In the genomic region with DNA sequence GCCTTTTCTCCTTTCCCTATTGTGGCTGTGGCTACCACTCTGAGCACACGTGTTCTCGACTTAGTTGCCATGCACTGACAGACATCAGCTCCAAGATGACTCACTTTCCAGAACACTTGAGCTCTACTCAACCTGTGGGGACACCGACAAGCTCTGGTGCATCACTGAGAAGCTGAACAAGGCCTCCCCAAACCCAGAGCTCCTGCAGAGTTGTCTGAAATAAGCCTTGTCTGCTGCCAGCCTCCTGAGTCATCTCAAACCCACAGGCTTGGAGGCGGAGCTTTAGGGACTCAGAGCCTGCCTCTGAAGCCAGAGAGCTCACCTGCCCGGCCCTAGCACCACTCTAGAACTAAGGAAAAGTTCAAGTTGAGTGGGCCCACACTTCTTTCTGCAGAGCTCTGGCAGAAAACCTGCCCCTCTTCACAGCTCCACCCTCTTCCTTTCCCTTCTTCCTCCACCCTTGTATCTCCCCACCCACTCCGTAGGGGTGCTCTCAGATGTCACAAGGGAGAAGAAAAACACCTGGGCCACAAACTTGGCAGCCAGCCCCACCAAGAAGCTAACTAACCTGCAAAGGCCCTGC, we compare ENCODE assay signal across 8 mouse cellular contexts. TPM values are rescaled to one million over a fixed set of nuclear protein-coding genes. Genes with fewer than 3 reads are reported as not detected.
DNase-seq lines count a peak whose midpoint lies in the region; ATAC-seq and TF ChIP-seq lines count a peak whose summit lies in the region.

No protein-coding gene starts in this region.

- no peak for TF ChIP-seq POLR2A in ES-Bruce4 (IDR thresholded peaks at IDR 0.05; ENCODE audit: insufficient read depth, low read length)

- no peak for DNase-seq in heart, postnatal 10 days
- DNase-seq in left cerebral cortex, postnatal 25 days (ENCODE audit: low spot score in 2 of 2) = peak; percentile 47 to 90
- peak; percentile 67 for DNase-seq in stomach, postnatal 0 days (ENCODE audit: low spot score)
- DNase-seq in forebrain, postnatal 0 days = no peak
- DNase-seq in embryo, embryonic 11 days = no peak

- TF ChIP-seq CTCF in ES-Bruce4 (IDR thresholded peaks at IDR 0.05; ENCODE audit: low read depth, low read length) = no peak
- no peak for TF ChIP-seq CTCF in stomach, postnatal 0 days (IDR thresholded peaks at IDR 0.05; ENCODE audit: low read depth)
- no peak for TF ChIP-seq CTCF in forebrain, postnatal 0 days (IDR thresholded peaks at IDR 0.05; ENCODE audit: low read depth)

- H3K9me3 ChIP-seq in heart, embryonic 15.5 days (replicated peaks) = no peaks in the 10 kb centered on the region
- no peaks in the 10 kb centered on the region for H3K9me3 ChIP-seq in ES-Bruce4 (replicated peaks; ENCODE audit: control insufficient read depth, insufficient read depth, low read length, poor library complexity, severe bottlenecking)
- no peaks in the 10 kb centered on the region for H3K9me3 ChIP-seq in embryonic facial prominence, embryonic 13.5 days
- no peaks in the 10 kb centered on the region for H3K9me3 ChIP-seq in stomach, postnatal 0 days (ENCODE audit: control insufficient read depth, low read length)
- no peaks in the 10 kb centered on the region for H3K9me3 ChIP-seq in forebrain, postnatal 0 days (ENCODE audit: low read length)

- H3K27ac ChIP-seq in heart, embryonic 15.5 days = peak overlapping the region; percentile 5; the same call in 1 of the 2 replicates
- H3K27ac ChIP-seq in ES-Bruce4 (ENCODE audit: insufficient read depth, low read length) = peak overlapping the region; percentile 82
- H3K27ac ChIP-seq in embryonic facial prominence, embryonic 13.5 days = peak overlapping the region; percentile 65
- peak overlapping the region; percentile 88 for H3K27ac ChIP-seq in stomach, postnatal 0 days (replicated peaks)
- no peak overlapping the region for H3K27ac ChIP-seq in forebrain, postnatal 0 days (ENCODE audit: low read depth, low read length)

- intact Hi-C loops in heart, postnatal 10 days (cut with DNase I) = no loop called here
- intact Hi-C loops in left cerebral cortex, postnatal 25 days (cut with DNase I) = no loop called here

- H3K27me3 ChIP-seq in heart, embryonic 15.5 days = no peaks in the 10 kb centered on the region
- no peaks in the 10 kb centered on the region for H3K27me3 ChIP-seq in ES-Bruce4 (ENCODE audit: control insufficient read depth, insufficient read depth, low read length, poor library complexity, severe bottlenecking)
- no peaks in the 10 kb centered on the region for H3K27me3 ChIP-seq in embryonic facial prominence, embryonic 13.5 days
- H3K27me3 ChIP-seq in stomach, postnatal 0 days (ENCODE audit: control insufficient read depth, insufficient read depth, low read length) = no peaks in the 10 kb centered on the region
- H3K27me3 ChIP-seq in forebrain, postnatal 0 days (ENCODE audit: insufficient read depth, low read length) = no peaks in the 10 kb centered on the region

- no peaks in the 10 kb centered on the region for H3K36me3 ChIP-seq in heart, embryonic 15.5 days
- H3K36me3 ChIP-seq in ES-Bruce4 (ENCODE audit: control insufficient read depth, insufficient read depth, low read length, poor library complexity, severe bottlenecking) = no peaks in the 10 kb centered on the region
- H3K36me3 ChIP-seq in embryonic facial prominence, embryonic 13.5 days = peaks cover 4% of the 10 kb centered on the region; the same call in 1 of the 2 replicates
- H3K36me3 ChIP-seq in stomach, postnatal 0 days (ENCODE audit: control insufficient read depth, insufficient read depth, low read length) = no peaks in the 10 kb centered on the region
- H3K36me3 ChIP-seq in forebrain, postnatal 0 days (ENCODE audit: insufficient read depth) = 0 out of 2 replicates have a peak, but pooled peaks cover 2% of the 10 kb centered on the region

- peaks cover 23% of the 10 kb centered on the region for H3K4me1 ChIP-seq in heart, embryonic 15.5 days (replicated peaks)
- H3K4me1 ChIP-seq in ES-Bruce4 (ENCODE audit: control insufficient read depth, insufficient read depth, low read length) = peaks cover 11% of the 10 kb centered on the region
- H3K4me1 ChIP-seq in embryonic facial prominence, embryonic 13.5 days = peaks cover 23% of the 10 kb centered on the region
- no peaks in the 10 kb centered on the region for H3K4me1 ChIP-seq in stomach, postnatal 0 days (replicated peaks; ENCODE audit: control insufficient read depth, insufficient read depth)
- H3K4me1 ChIP-seq in forebrain, postnatal 0 days (ENCODE audit: insufficient read depth) = no peaks in the 10 kb centered on the region

- H3K4me2 ChIP-seq in heart, embryonic 15.5 days = no peak overlapping the region
- no peak overlapping the region for H3K4me2 ChIP-seq in embryonic facial prominence, embryonic 13.5 days
- no peak overlapping the region for H3K4me2 ChIP-seq in stomach, postnatal 0 days (replicated peaks; ENCODE audit: low read depth)
- no peak overlapping the region for H3K4me2 ChIP-seq in forebrain, postnatal 0 days (ENCODE audit: low read depth)

- 52% methylated on average over 6 of the region's 6 CpGs for WGBS in heart, embryonic 15.5 days
- WGBS in embryonic facial prominence, embryonic 13.5 days = 50% methylated on average over 6 of the region's 6 CpGs
- 42% methylated on average over 6 of the region's 6 CpGs for WGBS in stomach, postnatal 0 days
- WGBS in forebrain, postnatal 0 days = 60% methylated on average over 6 of the region's 6 CpGs

- no peak overlapping the region for H3K9ac ChIP-seq in heart, embryonic 15.5 days
- H3K9ac ChIP-seq in ES-Bruce4 (ENCODE audit: low read depth, poor library complexity, severe bottlenecking) = 0 out of 2 replicates have a peak overlapping the region, but pooled peaks have one; percentile 17
- no peak overlapping the region for H3K9ac ChIP-seq in embryonic facial prominence, embryonic 13.5 days
- H3K9ac ChIP-seq in stomach, postnatal 0 days (ENCODE audit: low read length) = no peak overlapping the region
- no peak overlapping the region for H3K9ac ChIP-seq in forebrain, postnatal 0 days

- H3K4me3 ChIP-seq in heart, embryonic 15.5 days = no peak overlapping the region
- no peak overlapping the region for H3K4me3 ChIP-seq in ES-Bruce4 (ENCODE audit: low read depth, low read length)
- H3K4me3 ChIP-seq in embryonic facial prominence, embryonic 13.5 days = no peak overlapping the region
- H3K4me3 ChIP-seq in stomach, postnatal 0 days (ENCODE audit: low read depth, low read length) = no peak overlapping the region
- no peak overlapping the region for H3K4me3 ChIP-seq in forebrain, postnatal 0 days (ENCODE audit: low read depth, low read length)

- TF ChIP-seq EP300 in ES-Bruce4 (IDR thresholded peaks at IDR 0.05; ENCODE audit: insufficient read depth, low read depth, low read length) = no peak
- no peak for TF ChIP-seq EP300 in stomach, postnatal 0 days (optimal IDR thresholded peaks at IDR 0.05)

- no peak for ATAC-seq in heart, embryonic 15.5 days (replicated peaks; ENCODE audit: insufficient number of reproducible peaks, insufficient read depth, low FRiP score, low read depth)
- ATAC-seq in embryonic facial prominence, embryonic 13.5 days (ENCODE audit: insufficient number of reproducible peaks, insufficient read depth, low FRiP score, low TSS enrichment, low read depth) = peak; percentile 75; the same call in 1 of the 2 replicates
- peak; percentile 81 for ATAC-seq in stomach, postnatal 0 days (ENCODE audit: low FRiP score, low TSS enrichment)
- ATAC-seq in forebrain, postnatal 0 days = no peak

RNA-seq across cellular contexts. Expression of gene Sorl1, which starts 15.6 kb away (rescaled TPM):
- polyA plus RNA-seq in heart, embryonic 15.5 days (2015; fragmentation: Nextera tagmentation; extraction: Ambion mirVana) = 2.3 and 4.8 TPM in 2 replicates
- 1 to 10 TPM; 7.5 to 8.2 TPM for total RNA-seq in heart, postnatal 10 days (2021)
- 17.6 and 21.4 TPM in 2 replicates for polyA plus RNA-seq in ES-Bruce4 (2011; ENCODE audit: insufficient read depth, insufficient read length, low read depth, missing spikeins)
- 6.6 and 8.2 TPM in 2 replicates for polyA plus RNA-seq in embryonic facial prominence, embryonic 13.5 days (2015; fragmentation: Nextera tagmentation; extraction: Ambion mirVana)
- total RNA-seq in left cerebral cortex, postnatal 25 days (2021) = 100 to 1,000 TPM; 203 to 227 TPM
- polyA plus RNA-seq in stomach, postnatal 0 days (2015; fragmentation: Nextera tagmentation; extraction: Ambion mirVana) = 7.1 and 8.8 TPM in 2 replicates
- total RNA-seq in forebrain, postnatal 0 days (2014; rRNA removed) = 15.2 and 17.9 TPM in 2 replicates
- 5.6 and 6.4 TPM in 2 replicates for polyA plus RNA-seq in forebrain, postnatal 0 days (2015; fragmentation: Nextera tagmentation; extraction: Ambion mirVana)

Comparison
In these comparisons a context has a peak if more than half of its experiments do, and no peak if none do; other contexts are left out.
1. ATAC-seq: peak in embryonic facial prominence, embryonic 13.5 days (single experiment) and stomach, postnatal 0 days (single experiment); none in heart, embryonic 15.5 days (single experiment) and forebrain, postnatal 0 days (single experiment).
2. DNase-seq: peak in left cerebral cortex, postnatal 25 days (2 of 2) and stomach, postnatal 0 days (single experiment); none in heart, postnatal 10 days (0 of 2), forebrain, postnatal 0 days (single experiment) and embryo, embryonic 11 days (single experiment).